Mouse (Mus musculus): ENCODE measurements at regions not wholly inside any gene's neighbourhood (a gene's known extent, or its start where the extent isn't known, plus 50 kb on each side); places are given as distances from the start of the nearest gene placed in this dataset.

DNA sequence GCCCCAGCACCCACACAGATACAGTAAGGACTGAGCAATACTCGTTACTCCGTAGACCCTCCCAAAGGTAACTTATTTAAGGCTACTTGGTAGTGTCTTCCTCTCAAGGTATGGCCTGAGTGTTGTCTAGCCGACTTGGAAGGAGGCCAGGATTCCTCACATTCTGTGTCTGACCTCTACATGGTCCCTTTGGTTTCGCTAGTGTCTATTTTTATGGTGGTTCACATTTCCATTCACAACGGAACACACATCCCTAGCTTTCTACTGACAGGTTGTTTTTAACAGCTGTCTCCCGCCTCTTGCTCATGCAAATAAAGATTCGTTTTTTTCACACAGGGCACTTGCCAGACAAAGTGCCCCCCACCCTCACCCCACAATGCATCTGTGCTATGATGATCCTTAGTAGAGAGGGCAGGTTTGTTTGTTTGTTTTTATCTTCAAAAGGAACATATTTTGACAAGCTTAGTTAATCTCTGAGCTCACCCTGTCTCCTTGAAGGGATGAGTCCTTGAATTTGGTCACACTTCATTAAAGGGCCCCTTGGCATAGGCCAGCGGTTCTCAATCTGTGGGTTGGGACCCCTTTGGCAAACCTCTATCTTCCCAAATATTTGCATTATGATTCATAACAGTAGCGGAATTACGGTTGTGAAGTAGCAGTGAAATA is 52.7 kb downstream of the Phlda1 start:
- no peak for DNase-seq

DNA sequence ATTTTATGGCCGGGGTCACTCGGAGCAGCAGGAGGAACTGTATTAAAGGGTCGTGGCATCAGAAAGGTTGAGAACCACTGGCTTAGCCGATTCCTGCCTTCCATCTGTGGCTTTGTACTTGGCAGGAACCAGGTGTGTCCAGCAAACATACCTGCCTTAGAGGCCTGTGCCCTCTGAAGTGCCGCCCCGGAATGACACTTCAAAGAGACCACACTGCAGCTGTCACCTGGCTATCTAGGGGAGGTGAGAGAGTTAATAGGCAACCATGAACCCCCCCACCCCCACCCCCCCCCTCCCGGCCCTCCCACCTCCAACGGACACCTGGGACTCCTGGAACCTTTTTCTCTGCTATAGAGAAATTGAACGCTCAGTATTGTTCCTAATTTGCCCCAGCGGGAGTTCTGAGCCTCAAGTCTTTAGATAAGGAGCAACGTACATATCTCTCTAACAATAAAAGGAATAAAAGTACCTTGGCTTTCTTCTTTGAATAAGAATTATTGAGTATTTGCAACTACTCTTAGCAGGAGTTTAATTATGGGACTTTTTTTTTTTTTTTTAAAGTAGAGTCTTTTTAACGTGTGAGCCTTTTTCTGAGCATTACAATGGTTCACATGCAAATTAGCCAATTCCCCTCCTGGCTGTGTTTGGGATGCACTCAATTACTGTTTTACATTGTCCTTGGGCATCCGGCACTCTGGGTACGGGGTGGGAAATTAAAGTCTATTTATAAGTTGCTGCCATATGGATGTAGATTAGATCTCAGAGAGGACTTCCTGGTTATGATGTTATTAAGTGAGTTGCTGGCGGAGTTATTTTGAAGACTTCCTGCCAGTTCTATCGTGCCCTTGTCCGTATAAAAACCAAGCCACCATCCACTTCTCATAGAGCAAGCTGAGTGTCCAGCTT is 53.5 kb downstream of the Phlda1 start:
- no peak for DNase-seq

DNA sequence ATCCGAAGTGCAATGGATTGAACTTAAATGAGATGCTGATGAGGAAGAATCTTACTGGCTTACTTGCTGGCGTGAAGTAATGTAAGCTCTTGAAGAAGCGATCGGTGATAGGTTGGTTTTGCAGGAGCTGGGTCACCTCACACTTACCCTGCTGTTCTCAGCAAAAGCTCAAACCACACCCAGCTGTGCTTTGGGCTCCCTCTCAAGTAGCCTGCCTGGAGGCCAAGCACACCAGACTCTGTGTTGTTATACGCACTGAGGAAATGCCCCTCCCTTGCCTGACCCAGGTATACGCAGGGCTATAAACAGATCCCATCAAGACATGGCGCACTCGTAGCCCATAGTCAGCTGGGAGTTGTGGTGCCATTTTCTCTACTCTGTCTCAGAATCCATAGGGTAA is 56.5 kb downstream of the Phlda1 start:
- DNase-seq, result no peak

DNA sequence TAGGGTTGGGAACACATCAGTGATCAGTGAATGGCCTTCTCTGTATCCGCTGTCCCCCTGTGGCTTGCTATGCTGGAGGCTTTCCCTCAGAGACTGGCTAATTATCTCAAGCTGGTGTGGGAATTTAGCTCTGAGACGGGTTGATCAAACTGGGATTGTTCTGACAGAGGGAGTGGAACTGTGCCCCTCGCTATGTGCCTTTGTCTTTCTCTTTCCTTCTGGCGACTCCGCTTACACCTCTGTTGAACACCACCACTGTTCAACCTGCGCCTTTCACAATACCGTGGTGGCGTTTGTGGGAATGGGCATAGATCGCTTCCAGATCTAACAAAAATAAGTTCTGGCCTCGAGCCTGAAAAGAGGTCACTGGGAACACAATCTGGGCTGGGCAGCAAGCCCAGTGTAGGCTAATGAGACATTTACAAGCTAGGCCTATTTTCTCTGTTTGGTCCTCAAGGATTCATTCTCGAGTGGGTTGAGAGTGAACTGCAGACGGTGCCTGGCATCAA is 60.8 kb downstream of the Phlda1 start:
- peak; percentile 37 for DNase-seq

- DNase-seq, result no peak
These were observed 64.6 kb downstream of the Phlda1 start for GRCm38 (mm10) chr10:111570501-111571258.

GRCm38 (mm10) chr10:111574231-111574630 is 68.1 kb downstream of the Phlda1 start:
- no peak for DNase-seq

GRCm38 (mm10) chr10:111574812-111575211 is 68.7 kb downstream of the Phlda1 start:
- DNase-seq, result no peak

DNA sequence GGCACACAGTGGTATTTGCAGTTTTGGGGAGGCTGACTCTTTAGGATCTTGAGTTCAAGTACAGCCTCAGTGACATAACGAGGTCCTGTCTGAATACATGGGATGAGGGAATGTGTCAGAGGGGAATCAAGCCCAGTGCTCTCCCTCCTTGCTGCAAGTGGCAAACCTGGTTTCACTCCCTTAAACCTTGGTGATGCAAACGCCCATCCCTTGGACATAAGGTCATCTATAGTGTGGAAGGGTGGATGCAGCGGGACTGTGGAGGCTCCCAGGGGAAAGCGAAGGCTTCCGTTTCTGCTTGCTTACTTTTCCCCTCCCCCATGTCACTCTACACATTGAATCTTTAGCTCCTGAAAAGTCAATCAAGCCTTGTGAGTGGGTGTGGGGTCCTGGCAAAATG is 69.2 kb downstream of the Phlda1 start:
- DNase-seq, result no peak

GRCm38 (mm10) chr10:111575926-111576325 is 69.8 kb downstream of the Phlda1 start:
- DNase-seq, result no peak

DNA sequence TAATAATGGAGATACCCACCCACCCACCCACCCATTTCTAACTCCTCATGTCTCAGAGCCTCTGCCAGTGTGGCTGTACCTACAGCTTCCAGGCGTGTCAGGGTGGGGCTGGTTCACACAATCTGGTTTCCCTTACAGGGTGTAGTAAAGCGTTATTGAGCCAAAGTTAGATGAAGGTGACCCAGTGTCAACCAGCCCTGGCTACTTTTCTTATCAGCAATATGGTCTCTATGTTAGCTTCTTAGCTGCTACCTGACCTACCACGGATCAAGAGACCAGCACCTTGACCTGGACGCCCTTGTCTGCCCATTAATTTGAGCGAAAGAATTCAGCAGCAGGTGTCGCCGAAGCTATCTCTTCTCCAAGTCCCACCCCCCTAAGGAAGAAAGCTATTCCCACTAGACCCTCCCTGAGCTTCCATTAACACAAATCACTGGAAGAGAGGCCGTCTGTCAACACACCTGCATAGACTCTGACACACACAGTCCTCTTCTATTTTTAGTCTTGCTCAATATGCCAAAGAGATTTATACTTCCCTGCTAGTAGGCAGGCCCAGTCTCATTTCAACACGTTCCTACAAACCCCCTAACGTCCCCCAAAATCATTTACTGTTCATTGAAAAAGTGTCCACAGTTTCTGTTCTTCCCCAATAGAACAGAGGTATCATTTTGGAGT is 70.4 kb downstream of the Phlda1 start:
- DNase-seq, result no peak

GRCm38 (mm10) chr10:111578536-111578935 is 72.5 kb downstream of the Phlda1 start:
- DNase-seq, result no peak

DNA sequence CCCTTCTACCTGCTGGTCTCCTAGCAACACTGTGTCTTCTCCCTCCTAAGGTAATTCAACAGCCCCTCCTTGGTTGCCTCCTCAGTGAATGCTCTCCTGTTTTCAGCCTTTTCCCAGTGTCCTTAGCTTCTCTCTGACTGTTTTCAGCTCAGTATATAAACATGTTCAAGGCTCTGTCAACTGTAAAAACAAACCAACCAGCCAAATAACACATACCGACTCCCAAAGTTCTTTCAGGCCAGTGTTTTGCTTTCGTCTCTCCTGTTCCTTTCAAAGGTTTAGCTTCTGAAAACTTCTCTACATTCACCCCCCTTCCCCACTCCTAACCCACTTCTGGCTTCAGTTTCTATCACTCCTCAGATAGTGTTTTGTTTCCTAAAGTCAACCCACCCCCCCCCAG is 73.4 kb downstream of the Phlda1 start:
- no peak for DNase-seq

GRCm38 (mm10) chr10:111580401-111581100 is 74.5 kb downstream of the Phlda1 start:
- DNase-seq, result no peak

- no peak for DNase-seq
These were observed 75.8 kb downstream of the Phlda1 start for GRCm38 (mm10) chr10:111581847-111582246.

- DNase-seq, result no peak
These were observed 76.4 kb downstream of the Phlda1 start for GRCm38 (mm10) chr10:111582321-111583123.

DNA sequence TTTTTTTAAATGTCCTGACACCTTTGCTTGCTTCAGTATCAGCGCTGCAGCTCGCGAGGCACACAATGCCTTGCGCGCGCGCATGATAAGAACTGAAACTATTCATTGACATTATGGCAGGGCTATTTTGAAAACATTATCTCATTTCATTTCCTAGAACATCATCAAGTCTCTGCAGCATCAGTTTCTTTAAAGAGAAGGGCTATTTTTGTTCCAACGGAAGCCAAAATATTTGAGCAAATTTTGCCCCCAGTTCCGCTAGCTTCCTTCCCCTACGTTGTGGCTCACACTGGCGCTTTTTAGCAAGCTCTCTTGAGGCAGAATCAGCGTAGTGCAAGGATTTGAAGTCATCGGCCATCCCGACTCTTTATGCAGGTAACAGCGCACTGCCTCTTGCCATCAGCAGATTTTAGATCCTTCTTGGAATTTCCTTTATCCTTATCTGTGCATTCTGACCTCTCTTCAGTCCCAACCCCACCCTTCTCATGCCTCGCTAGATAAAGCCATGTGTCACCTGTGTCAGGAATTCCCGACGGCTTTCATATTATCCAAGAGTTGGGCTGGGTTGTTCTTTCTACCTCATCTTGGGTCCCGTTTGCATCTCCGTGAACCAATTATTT is 77.1 kb downstream of the Phlda1 start:
- DNase-seq, result no peak

GRCm38 (mm10) chr10:111583744-111584152 is 77.7 kb downstream of the Phlda1 start:
- DNase-seq, result no peak

DNA sequence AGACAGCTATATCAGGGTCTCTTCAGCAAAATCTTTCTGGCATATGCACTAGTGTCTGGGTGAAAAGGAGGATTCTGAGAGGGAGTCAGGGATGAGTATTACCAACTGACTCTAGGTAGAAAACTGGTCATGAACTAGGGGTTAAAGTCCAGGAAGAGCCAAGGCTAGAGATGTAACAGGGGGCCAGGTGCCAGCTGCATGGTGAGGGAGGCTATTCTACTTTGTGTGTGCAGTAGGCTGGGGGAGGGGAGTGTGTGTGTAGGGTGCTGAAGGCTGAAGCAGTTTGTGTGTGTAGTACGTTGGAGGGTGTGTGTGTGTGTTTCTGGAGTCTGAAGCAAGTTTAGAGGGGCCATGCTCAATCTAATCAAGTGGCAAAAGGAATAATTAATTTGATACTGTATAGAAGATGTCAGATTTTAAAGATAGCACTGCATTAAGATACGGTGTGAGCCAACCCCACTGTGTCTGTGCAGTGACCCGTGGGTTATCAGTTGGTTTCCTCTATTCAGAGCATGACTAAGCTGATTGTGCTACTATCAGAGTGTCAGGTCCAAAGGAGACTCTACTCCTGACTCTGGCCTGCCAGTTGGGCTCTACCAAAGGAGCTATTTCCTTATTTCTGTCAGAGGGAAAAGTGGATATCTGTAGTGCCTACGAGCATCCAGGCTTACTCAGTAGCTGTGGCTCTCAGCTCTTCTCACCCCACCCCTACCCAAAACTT is 82.0 kb downstream of the Phlda1 start:
- no peak for DNase-seq

DNA sequence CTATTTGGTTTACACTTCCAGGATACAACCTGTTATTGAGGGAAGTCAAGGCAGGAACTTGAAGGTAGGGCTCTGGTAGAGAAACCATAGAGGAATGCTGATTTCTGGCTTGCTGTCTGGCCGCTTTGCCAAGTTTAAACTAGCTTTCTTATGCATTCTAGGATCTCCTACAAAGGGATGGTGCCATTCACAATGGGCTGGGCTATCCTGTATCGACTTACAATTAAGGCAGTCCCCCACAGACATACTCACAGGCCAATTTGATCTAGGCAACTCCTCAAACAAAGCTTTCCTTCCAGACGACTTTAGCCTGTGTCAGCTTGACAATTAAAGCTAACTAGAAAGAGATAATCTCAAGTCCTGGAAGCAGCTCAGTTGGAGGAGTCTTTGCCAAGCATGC is 83.1 kb downstream of the Phlda1 start:
- DNase-seq, result no peak

All from right cerebral cortex, postnatal 14 days (tissue).